Mouse (Mus musculus): ENCODE data around the gene Gpnmb. TPM values are rescaled to one million over a fixed set of nuclear protein-coding genes. Genes with fewer than 3 reads are reported as not detected.

Gene Gpnmb
- 0.24 and 0.41 TPM in 2 replicates for polyA plus RNA-seq (2012)

DNA sequence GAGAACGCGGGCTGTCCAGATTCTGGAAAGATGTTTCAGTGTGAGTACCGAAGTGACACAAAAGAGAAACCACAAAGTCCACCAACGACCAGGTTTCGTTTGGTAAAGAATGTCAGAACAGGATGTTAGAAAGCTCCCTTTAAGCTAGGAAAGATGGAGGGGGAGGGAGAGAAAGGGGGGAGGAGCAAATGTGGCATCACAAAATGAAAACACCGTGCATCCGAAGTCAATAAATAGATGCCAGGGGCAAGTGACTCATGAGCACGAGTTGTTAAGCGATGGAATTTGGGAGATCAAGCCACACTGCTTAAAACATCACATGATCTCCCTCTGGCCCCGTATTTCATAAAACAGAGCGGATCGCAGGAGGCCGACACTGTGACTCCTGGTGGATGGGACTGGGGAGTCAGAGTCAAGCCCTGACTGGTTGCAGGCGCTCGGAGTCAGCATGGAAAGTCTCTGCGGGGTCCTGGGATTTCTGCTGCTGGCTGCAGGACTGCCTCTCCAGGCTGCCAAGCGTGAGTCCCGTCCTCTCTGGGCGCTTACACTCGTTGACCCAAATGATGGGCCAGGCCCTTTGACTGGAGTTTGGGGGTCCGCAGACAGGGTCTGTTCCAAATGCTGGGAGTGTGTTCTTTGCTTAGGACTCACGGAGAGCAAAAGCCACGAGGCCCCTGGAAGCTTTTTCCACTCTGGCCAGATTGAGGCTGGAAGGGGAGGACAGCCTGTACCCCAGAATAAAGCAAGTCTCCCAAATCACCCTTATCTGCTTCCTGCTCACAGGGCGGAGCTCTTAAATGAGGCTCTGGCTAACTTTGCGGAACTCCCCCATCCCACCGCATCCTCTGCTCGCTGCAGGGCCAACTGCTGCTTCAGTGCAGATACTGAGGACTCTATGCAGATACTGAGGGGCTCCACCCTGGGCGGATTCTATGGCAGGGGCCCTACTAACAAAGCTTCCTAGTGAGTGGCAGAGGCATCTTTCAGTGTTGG is at the start of gene Gpnmb:
Gene Gpnmb, plus strand, starts transcription at position 272 of the 993 bp plus-strand sequence.

DNA sequence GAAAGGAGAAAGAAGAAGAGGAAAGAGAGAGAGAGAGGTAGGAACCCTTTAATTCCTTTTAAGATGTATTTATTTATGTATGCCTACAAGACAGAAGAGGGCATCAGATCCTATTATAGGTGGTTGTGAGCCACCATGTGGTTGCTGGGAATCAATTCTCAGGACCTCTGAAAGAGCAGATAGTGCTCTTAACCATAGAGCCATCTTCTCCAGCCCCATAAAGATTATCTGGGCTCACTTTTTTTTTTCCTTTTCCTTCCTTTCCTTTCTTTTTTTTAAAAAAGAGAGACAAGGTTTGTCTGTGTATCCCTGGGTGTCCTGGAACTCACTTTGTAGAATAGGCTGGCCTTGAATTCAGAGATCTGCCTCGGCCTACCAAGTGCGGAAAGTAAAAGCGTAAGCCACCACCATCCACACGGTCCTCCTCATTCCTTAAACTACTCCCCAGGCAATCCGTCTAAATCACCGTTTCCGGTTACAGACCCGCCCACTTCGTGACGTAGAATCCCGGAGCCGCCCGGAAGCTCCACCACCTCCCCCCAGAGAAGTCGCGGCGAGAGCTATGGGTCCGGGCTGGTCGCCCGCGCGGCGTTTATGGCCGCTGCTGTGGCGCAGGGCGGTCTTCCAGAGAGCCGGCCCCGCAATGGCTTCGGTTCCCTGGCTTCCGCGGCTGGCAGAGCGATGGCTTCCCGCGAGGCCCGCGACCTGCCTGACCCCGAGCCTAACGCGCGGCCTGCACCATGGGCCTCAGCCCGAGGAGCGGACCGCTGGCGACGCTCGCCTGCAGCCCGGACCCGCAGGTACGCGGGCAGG is 37.2 kb downstream of the Gpnmb start, which contains the start of gene Malsu1:
Gene Malsu1, plus strand, starts transcription at position 492 of the 813 bp plus-strand sequence.

Other genes with a start within 250 kb of the Gpnmb start
- 87.0 and 113 TPM in 2 replicates for gene Tmem176a, start 195.6 kb upstream of the Gpnmb start, polyA plus RNA-seq (2012)
- 57.5 and 63.3 TPM in 2 replicates for gene Tmem176b, start 195.1 kb upstream of the Gpnmb start, polyA plus RNA-seq (2012)
- 0.07 and 0.17 TPM in 2 replicates for gene Aoc1, start 163.7 kb upstream of the Gpnmb start, polyA plus RNA-seq (2012)
- not detected in 2 replicates for gene 1600015I10Rik, start 106.7 kb upstream of the Gpnmb start, polyA plus RNA-seq (2012)
- gene Doxl2, start 61.6 kb upstream of the Gpnmb start, polyA plus RNA-seq (2012) = not detected in 2 replicates
- not detected in 2 replicates for gene Svs1, start 49.7 kb upstream of the Gpnmb start, polyA plus RNA-seq (2012)
- 26.0 and 28.6 TPM in 2 replicates for gene Malsu1, start 37.2 kb downstream of the Gpnmb start, polyA plus RNA-seq (2012)
- gene Igf2bp3, start 178.4 kb downstream of the Gpnmb start, polyA plus RNA-seq (2012) = 0.18 and 0.26 TPM in 2 replicates
- gene Tra2a, start 227.5 kb downstream of the Gpnmb start, polyA plus RNA-seq (2012) = 34.8 and 46.3 TPM in 2 replicates

Data from megakaryocyte-erythroid progenitor cell, adult 5 weeks (primary cell).